Mouse (Mus musculus) forebrain, postnatal 0 days (tissue): ENCODE results near the gene Angptl8. TPM values are rescaled to one million over a fixed set of nuclear protein-coding genes. Genes with fewer than 3 reads are reported as not detected.

Experiments used
- ATAC-seq: fragments of 200-750 bp; cut with Nextera tagmentation; 2 replicates; pipeline ENCODE4 v1.8.0; 2017; ENCODE audit warnings: mild to moderate bottlenecking, moderate library complexity
- DNase-seq: peaks from one replicate; pipeline ENCODE4 v3.0.0-alpha.2; 2015
- H3K27ac ChIP-seq: fragments of 300-500 bp; sonication (generic); 2 replicates; pipeline ENCODE4 v1.5.1; 2014; ENCODE audit warnings: low read depth, mild to moderate bottlenecking, antibody characterized with exemption, low read length, moderate library complexity, mixed read lengths
- H3K27me3 ChIP-seq: fragments of 300-500 bp; sonication (generic); 2 replicates; pipeline ENCODE4 v1.6.1; 2014; ENCODE audit warnings: mild to moderate bottlenecking, low read length, mixed read lengths; ENCODE audit not compliant: insufficient read depth
- H3K36me3 ChIP-seq: fragments of 300-500 bp; sonication (generic); 2 replicates; pipeline ENCODE4 v1.6.1; 2014; ENCODE audit warnings: mild to moderate bottlenecking, moderate library complexity; ENCODE audit not compliant: insufficient read depth
- H3K4me1 ChIP-seq: fragments of 300-500 bp; sonication (generic); 2 replicates; pipeline ENCODE4 v1.6.1; 2014; ENCODE audit warnings: antibody characterized with exemption; ENCODE audit not compliant: insufficient read depth
- H3K4me2 ChIP-seq: fragments of 300-500 bp; sonication (generic); 2 replicates; pipeline ENCODE4 v1.6.1; 2014; ENCODE audit warnings: low read depth, mild to moderate bottlenecking, moderate library complexity
- H3K4me3 ChIP-seq: fragments of 300-500 bp; sonication (generic); 2 replicates; pipeline ENCODE4 v1.5.1; 2014; ENCODE audit warnings: low read depth, low read length, mixed read lengths
- H3K9ac ChIP-seq: fragments of 300-500 bp; sonication (generic); 2 replicates; pipeline ENCODE4 v1.6.1; 2014; ENCODE audit warnings: mild to moderate bottlenecking
- H3K9me3 ChIP-seq: fragments of 300-500 bp; sonication (generic); 2 replicates; pipeline ENCODE4 v1.6.1; 2016; ENCODE audit warnings: low read length
- CTCF ChIP-seq: sonication (generic); IDR thresholded peaks from 2 replicates; pipeline ENCODE4 v1.5.1; 2016; ENCODE audit warnings: antibody characterized with exemption, control low read depth, low read depth
- WGBS: fragments of 180-500 bp; shearing (Covaris S2); extraction: QIAGEN DNeasy Blood & Tissue Kit; methylation state at CpG from one replicate; pipeline ENCODE4 v1.1.7; 2014; 5-methylcytosine and 5-hydroxymethylcytosine counted together
- polyA plus RNA-seq: library from polyadenylated mRNA; unstranded; fragments of >200 nt; fragmentation: Nextera tagmentation; extraction: Ambion mirVana; gene quantifications from 2 replicates; pipeline ENCODE4 v1.2.1, GENCODE M21; 2015
- total RNA-seq: library from RNA; depleted of rRNA; stranded (reverse); fragments of >200 nt; gene quantifications from 2 replicates; pipeline ENCODE4 v1.2.3, GENCODE M21; 2014

Angptl8 gene
- total and polyA plus RNA-seq, 2 experiments from 2014 or later, result 0.18 TPM; not detected in 1

DNA sequence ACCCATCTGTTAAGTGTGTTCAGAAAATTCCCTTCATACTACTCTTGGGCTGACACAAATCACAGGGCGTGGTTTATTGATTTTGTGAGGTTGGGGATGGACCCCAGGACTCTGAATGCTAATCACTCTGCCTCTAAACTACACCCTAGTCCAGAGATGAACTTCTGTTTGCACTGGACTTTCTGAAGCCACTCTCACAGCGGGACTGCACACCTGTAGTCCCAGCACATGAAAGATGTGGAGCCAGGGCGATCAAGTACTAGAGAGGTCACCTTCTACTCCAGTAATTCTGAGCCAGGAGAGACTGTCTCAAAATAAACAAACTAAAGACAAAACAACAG is 36.3 kb upstream of the Angptl8 start:
- ATAC-seq, result no peak
- H3K36me3 ChIP-seq, result no peaks in the 10 kb centered on the region
- peak overlapping the region; percentile 85 for H3K4me2 ChIP-seq
- TF ChIP-seq CTCF, result no peak
- H3K9me3 ChIP-seq, result no peaks in the 10 kb centered on the region
- no peak for DNase-seq
- no peaks in the 10 kb centered on the region for H3K4me1 ChIP-seq
- H3K27me3 ChIP-seq, result no peaks in the 10 kb centered on the region
- H3K9ac ChIP-seq, result no peak overlapping the region
- H3K4me3 ChIP-seq, result peak overlapping the region; percentile 45; the same call in 1 of the 2 replicates
- 53% methylated on average over 3 of the region's 3 CpGs for WGBS
- no peak overlapping the region for H3K27ac ChIP-seq

DNA sequence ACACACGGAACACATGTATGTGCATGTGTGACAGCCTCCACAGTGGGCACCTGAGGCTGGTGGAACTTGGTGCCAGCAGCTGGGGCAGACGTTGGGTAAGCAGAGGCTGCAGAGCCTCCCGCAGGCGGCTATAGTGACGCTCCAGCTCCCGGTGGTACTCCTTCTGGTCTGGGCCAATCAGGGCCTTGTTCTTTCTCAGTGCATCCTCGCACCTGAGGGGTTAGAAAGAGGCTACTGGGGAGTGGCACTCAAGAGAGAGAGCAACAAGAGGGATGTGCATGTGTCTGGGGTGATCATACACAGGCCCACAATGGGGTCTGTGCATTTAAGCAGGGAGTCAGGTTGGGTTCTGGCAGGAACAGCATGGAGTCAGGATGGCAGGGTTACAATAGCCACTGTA is 34.2 kb upstream of the Angptl8 start:
- DNase-seq (no peak), ATAC-seq (no peak)
- no peaks in the 10 kb centered on the region for H3K9me3 ChIP-seq
- H3K4me2 ChIP-seq, result no peak overlapping the region
- TF ChIP-seq CTCF, result no peak
- H3K27me3 ChIP-seq, result no peaks in the 10 kb centered on the region
- no peak overlapping the region for H3K27ac ChIP-seq
- H3K4me3 ChIP-seq, result no peak overlapping the region
- WGBS, result 77% methylated on average over 7 of the region's 7 CpGs
- H3K4me1 ChIP-seq, result peaks cover 3% of the 10 kb centered on the region; the same call in 1 of the 2 replicates
- H3K36me3 ChIP-seq, result no peaks in the 10 kb centered on the region
- H3K9ac ChIP-seq, result no peak overlapping the region

DNA sequence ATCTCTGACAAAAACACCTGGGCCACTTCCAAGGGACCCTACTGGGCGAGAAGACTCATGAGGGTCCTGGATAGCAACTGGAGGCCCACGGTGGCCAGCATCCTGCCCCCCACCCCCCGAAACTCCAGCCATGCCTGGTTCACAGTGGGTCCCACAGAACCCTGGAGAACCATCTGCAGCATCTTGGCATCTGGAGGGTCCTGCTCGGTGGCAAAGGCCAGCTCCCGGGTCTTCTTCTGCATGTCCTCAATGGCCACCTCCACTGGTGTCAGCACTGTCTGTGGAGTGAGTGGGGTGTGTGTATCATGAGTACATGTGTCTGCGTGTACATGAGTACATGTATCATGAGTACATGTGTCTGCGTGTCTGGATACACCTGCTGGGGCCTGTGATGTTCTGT is 33.7 kb upstream of the Angptl8 start:
- TF ChIP-seq CTCF, result no peak
- Histone ChIP-seq H3K27ac (no peak overlapping the region), H3K4me3 (no peak overlapping the region), H3K4me2 (no peak overlapping the region), H3K27me3 (no peaks in the 10 kb centered on the region), H3K4me1 (peaks cover 3% of the 10 kb centered on the region; the same call in 1 of the 2 replicates), H3K9me3 (no peaks in the 10 kb centered on the region), H3K9ac (no peak overlapping the region), H3K36me3 (no peaks in the 10 kb centered on the region)
- WGBS, result 89% methylated on average over 7 of the region's 7 CpGs
- no peak for ATAC-seq
- DNase-seq, result no peak

DNA sequence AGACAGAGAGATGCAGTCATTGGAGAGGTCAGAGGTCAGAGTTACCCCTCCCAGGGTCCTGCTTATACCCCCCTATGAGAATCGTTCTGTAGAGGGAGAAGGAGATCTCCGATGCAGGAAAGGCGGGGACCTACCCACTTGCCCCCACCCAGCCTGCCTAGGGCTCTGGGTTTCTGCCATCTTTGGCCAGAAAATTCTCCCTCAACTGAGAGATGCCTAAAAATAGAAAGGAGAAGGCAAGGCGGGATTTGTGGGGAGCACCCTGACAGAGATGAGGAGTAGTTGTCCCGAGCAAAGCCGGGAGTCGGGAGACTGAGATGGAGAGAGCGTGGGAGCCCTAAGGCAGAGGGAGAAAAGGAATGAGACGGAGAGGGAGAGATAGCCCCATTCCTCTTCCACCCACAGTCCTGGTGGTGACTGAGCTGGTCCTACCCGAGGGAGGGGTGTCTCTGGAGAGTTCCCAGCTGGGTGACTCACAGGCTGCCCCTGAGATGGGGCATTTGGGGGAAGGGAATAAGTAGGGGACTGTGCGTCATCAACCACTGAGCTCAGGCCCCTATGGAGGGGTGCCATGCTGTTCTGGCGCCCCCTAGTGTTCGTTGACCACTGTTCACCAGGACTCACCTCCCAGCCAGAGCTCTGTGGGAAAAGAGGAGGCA is 31.2 kb upstream of the Angptl8 start:
- peak; percentile 88 for TF ChIP-seq CTCF
- Histone ChIP-seq H3K27ac (no peak overlapping the region), H3K4me1 (peaks cover 3% of the 10 kb centered on the region; the same call in 1 of the 2 replicates), H3K36me3 (no peaks in the 10 kb centered on the region), H3K4me3 (no peak overlapping the region), H3K9me3 (no peaks in the 10 kb centered on the region), H3K4me2 (no peak overlapping the region), H3K9ac (no peak overlapping the region), H3K27me3 (no peaks in the 10 kb centered on the region)
- 45% methylated on average over 13 of the region's 13 CpGs for WGBS
- peak; percentile 89 for ATAC-seq
- peak; percentile 77 for DNase-seq

DNA sequence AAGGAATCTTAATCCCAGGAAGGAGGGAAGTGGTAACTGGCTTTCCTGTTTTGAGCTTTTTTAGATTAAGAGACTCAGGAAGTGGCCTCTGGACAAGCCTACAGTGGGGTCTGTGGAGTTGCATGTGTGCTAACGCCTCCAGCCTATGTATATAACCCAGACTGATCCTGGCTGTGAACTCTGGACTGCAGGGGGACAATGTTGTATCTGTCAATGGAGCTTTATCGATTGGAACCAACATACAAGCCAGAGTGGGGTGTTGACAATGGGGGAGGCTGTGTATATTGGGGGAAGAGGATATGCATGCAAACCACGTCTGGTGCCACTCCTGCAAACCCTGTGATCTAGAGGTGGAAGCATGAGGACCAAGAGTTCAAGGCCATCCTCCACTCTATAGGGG is 28.9 kb upstream of the Angptl8 start:
- WGBS, result 68% methylated on average over 3 of the region's 3 CpGs
- Histone ChIP-seq H3K27me3 (no peaks in the 10 kb centered on the region), H3K9me3 (no peaks in the 10 kb centered on the region), H3K4me2 (no peak overlapping the region), H3K4me3 (no peak overlapping the region), H3K9ac (no peak overlapping the region), H3K36me3 (no peaks in the 10 kb centered on the region), H3K27ac (no peak overlapping the region), H3K4me1 (peaks cover 3% of the 10 kb centered on the region; the same call in 1 of the 2 replicates)
- DNase-seq, result no peak
- no peak for TF ChIP-seq CTCF
- ATAC-seq, result no peak

DNA sequence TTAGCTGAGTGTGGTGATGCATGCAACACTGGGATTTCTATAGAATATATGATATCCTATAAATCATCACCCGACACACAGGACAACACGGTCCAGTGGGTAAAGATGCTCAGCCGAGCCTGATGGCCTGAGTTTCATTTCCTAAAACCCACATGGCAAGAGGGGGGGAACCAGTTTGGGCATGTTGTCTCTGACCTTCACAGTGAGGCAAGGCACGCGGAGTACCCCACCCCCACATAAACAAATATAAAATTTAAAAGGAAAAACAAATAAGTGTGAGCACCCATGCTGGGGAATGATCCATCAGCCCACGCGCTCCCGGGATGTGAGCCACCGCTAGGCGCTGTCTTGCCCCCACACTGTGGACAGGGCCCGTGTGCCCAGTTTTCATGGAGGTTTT is 28.3 kb upstream of the Angptl8 start:
- ATAC-seq (no peak), DNase-seq (no peak)
- TF ChIP-seq CTCF, result no peak
- Histone ChIP-seq H3K9me3 (no peaks in the 10 kb centered on the region), H3K9ac (no peak overlapping the region), H3K4me1 (peaks cover 3% of the 10 kb centered on the region; the same call in 1 of the 2 replicates), H3K4me2 (no peak overlapping the region), H3K27ac (no peak overlapping the region), H3K36me3 (no peaks in the 10 kb centered on the region), H3K27me3 (no peaks in the 10 kb centered on the region), H3K4me3 (no peak overlapping the region)
- 82% methylated on average over 11 of the region's 11 CpGs for WGBS

DNA sequence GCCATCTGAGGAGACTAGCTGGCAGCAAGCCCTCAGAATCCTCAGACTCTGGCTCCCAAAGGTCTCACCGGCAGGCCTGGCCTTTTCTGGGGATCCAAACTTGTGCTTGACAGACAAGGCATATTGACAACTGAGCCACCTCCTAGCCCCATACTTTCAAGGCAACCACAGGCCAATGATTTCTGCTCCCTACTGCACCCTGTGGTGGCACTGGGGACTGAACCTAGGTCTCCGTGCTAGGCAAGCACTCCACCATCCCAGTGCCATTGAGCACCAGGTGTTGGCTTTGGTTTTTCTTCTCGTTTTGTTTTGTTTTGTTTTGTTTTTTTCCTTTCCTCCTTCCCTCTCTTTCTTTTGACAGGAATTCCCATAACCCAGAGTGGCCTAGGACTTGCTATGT is 26.7 kb upstream of the Angptl8 start:
- WGBS, result 69% methylated on average over 3 of the region's 3 CpGs
- Histone ChIP-seq H3K27ac (no peak overlapping the region), H3K9ac (no peak overlapping the region), H3K4me2 (no peak overlapping the region), H3K36me3 (no peaks in the 10 kb centered on the region), H3K4me3 (no peak overlapping the region), H3K9me3 (no peaks in the 10 kb centered on the region), H3K4me1 (peaks cover 3% of the 10 kb centered on the region; the same call in 1 of the 2 replicates), H3K27me3 (no peaks in the 10 kb centered on the region)
- ATAC-seq (no peak), DNase-seq (no peak)
- peak; percentile 47 for TF ChIP-seq CTCF
